Mouse (Mus musculus): ENCODE measurements around the gene Sec62. TPM values are rescaled to one million over a fixed set of nuclear protein-coding genes. Genes with fewer than 3 reads are reported as not detected.
"Not testable (repeated sequence)": the region's sequence is repeated elsewhere in the genome, so short reads cannot be mapped to it uniquely, and the experiment has no call there.

Gene Sec62
- polyA plus RNA-seq, 1 experiment from 2014 or later = 74.5 TPM

DNA sequence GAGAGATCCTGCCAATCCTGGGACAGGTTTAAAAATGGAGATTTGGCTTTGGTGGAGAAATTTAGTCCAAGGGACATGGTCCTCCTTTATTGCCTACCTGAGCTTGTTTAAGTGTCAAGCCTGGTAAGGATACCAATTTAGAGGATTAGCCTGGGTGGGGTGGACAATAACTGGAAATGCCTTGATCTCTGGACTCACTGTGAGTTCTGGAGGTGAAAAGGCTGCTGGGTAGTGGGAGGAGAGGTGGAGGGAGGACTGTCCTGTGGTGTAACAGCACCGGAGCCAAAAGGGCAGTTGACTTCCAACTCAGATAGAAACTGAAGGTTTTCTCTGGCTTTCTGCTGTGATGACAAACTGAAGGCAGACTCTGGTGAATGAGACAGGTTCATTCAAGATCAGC is 54.7 kb downstream of the Sec62 start:
- H3K27me3 ChIP-seq = no peaks in the 10 kb centered on the region
- H3K4me3 ChIP-seq = no peak overlapping the region
- H3K4me1 ChIP-seq = no peaks in the 10 kb centered on the region
- H3K9ac ChIP-seq = no peak overlapping the region
- 61% methylated on average over 1 of the region's 1 CpGs for WGBS
- H3K36me3 ChIP-seq = no peaks in the 10 kb centered on the region
- H3K9me3 ChIP-seq = no peaks in the 10 kb centered on the region
- no peak overlapping the region for H3K27ac ChIP-seq
- no peak overlapping the region for H3K4me2 ChIP-seq
- no peak for ATAC-seq (ENCODE audit: borderline replicate concordance, extremely low read depth, low FRiP score, low TSS enrichment)

DNA sequence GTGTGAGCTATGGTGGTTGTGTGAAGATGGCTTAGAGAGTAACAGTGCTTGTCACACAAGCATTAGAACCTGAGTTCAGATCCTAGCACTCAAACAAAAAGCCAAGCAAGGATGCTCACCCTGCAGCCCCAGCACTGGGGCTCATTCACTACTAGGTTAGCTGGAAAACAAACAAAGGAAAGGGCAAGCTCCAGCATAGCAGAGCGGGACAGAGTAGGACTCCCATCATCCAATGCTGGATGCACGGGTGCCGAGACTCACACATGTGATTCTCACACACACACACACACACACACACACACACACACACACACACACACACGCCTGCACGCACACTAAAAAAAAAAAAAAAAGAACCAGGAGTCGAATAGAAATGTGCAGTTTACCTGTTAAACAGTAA is 58.7 kb downstream of the Sec62 start:
- Histone ChIP-seq H3K4me3 (no peak overlapping the region), H3K4me1 (peaks cover 5% of the 10 kb centered on the region), H3K9ac (no peak overlapping the region), H3K27me3 (peaks cover 17% of the 10 kb centered on the region), H3K36me3 (no peaks in the 10 kb centered on the region), H3K27ac (no peak overlapping the region), H3K9me3 (no peaks in the 10 kb centered on the region), H3K4me2 (no peak overlapping the region)
- ATAC-seq (ENCODE audit: borderline replicate concordance, extremely low read depth, low FRiP score, low TSS enrichment) = no peak
- 69% methylated on average over 6 of the region's 6 CpGs for WGBS

DNA sequence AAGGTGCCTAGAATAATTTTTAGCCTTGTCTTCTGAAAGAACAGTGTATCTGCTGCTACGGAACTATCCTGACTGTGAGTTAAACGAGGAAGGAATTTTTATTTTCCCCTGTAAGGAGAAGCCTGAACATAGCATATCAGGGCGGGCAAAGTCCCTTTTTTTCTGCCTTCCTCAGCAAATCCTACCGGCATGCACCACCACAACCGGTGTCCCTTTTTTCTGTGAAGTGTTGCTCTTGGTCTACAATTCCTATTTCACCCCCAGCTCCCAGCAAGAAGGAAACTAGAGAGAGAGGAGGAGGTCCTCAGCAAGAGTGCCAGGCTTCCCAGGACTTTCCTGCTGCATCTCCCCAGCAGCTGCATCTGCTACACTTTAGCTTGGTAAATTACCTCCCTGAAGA is 60.9 kb downstream of the Sec62 start:
- H3K9ac ChIP-seq = no peak overlapping the region
- H3K4me1 ChIP-seq = peaks cover 5% of the 10 kb centered on the region
- WGBS = 86% methylated on average over 5 of the region's 5 CpGs
- H3K9me3 ChIP-seq = no peaks in the 10 kb centered on the region
- H3K4me2 ChIP-seq = no peak overlapping the region
- no peak overlapping the region for H3K27ac ChIP-seq
- ATAC-seq (ENCODE audit: borderline replicate concordance, extremely low read depth, low FRiP score, low TSS enrichment) = no peak
- H3K27me3 ChIP-seq = peaks cover 17% of the 10 kb centered on the region
- H3K4me3 ChIP-seq = no peak overlapping the region
- H3K36me3 ChIP-seq = no peaks in the 10 kb centered on the region

DNA sequence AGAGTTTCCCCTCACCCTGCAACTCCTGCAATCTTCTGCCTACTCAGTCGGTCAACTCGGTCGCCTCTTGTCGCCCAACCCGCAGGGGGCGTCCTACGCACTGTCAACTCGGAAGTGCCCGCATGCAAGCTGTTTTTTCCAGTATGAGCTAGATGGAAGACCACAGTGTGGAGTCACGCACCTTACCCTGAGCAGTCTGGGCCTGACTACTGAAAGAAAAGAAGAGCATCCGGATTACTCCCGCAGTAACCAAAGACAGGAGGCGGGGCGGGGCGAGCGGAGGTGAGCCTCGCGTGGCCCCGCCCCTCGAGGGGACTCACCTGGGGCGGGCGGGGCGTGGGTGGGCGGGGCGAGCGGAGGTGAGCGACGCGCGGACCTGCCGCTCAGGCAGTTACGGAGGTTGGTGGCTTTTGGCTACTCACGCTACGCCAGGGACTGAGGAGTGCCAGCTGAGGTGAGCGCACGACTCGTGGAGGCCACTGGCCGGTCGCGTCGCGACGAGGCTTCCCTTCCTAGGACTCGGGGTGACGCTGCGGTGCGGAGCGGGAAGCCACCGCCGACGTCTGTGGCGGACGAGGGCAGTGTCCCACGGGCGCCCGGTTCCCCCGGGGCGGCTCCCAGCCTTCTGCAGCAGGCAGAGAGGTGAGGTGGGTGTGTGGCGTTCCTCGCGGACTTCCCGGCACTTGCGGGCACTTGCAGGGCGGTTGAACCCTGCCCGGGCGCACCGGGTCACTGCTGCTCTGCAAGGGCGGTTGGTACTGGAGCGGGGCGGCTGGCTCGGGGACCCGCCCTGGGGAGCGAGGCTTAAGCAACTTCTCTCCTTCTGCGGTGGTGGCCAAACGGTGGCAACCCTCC is 63.2 kb downstream of the Sec62 start, which contains the start of gene Gpr160:
Gene Gpr160, plus strand, starts transcription at position 347 of the 855 bp plus-strand sequence.
- under 1% methylated on average over 69 of the region's 75 CpGs for WGBS
- Histone ChIP-seq H3K9me3 (no peaks in the 10 kb centered on the region), H3K27ac (peak within 1 kb of the TSS; percentile 44; the same call in 1 of the 2 replicates), H3K4me3 (peak within 1 kb of the TSS; percentile 63), H3K36me3 (no peaks in the 10 kb centered on the region), H3K4me1 (peaks cover 5% of the 10 kb centered on the region), H3K27me3 (peaks cover 17% of the 10 kb centered on the region), H3K4me2 (peak within 1 kb of the TSS; percentile 99), H3K9ac (peak within 1 kb of the TSS; percentile 53)
- peak; percentile 87 for ATAC-seq (ENCODE audit: borderline replicate concordance, extremely low read depth, low FRiP score, low TSS enrichment)

DNA sequence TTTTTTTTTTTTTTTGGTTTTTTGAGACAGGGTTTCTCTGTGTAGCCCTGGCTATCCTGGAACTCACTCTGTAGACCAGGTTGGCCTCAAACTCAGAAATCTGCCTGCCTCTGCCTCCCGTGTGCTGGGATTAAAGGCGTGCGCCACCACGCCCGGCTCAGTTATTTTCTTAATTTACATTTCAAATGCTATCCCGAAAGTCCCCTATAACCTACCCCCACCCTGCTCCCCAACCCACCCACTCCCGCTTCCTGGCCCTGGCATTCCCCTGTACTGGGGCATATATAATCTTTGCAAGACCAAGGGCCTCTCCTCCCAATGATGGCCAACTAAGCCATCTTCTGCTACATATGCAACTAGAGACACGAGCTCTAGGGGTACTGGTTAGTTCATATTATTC is 66.9 kb downstream of the Sec62 start:
- H3K4me3 ChIP-seq; H3K4me1 ChIP-seq; H3K27ac ChIP-seq; H3K36me3 ChIP-seq; ATAC-seq (ENCODE audit: borderline replicate concordance, extremely low read depth, low FRiP score, low TSS enrichment); H3K9ac ChIP-seq; H3K9me3 ChIP-seq; H3K4me2 ChIP-seq: not testable (repeated sequence)
- peaks cover 15% of the 10 kb centered on the region for H3K27me3 ChIP-seq
- WGBS = 87% methylated on average over 8 of the region's 8 CpGs

DNA sequence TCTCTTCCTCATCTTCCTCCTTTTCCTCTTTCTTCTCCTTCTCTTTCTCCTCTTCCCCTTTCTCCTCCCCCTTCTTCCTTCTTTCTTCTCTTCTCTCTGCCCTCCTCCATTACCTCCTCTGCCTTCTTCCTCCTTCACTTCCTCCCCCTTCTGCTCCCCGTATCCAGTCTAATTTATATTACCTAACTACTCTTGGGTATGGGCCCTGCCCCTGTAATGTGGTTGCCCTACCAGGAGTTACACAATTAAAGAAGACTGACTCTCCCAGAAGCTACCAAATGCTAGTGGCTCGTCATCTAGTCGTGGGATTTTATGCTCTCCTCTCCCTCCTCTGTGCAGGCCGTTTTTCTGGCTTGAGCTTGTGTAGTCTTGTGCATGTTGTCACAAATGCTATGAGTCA is 68.0 kb downstream of the Sec62 start:
- H3K27me3 ChIP-seq = peaks cover 4% of the 10 kb centered on the region; the same call in 1 of the 2 replicates
- no peak for ATAC-seq (ENCODE audit: borderline replicate concordance, extremely low read depth, low FRiP score, low TSS enrichment)
- 69% methylated on average over 4 of the region's 4 CpGs for WGBS
- no peak overlapping the region for H3K27ac ChIP-seq
- no peaks in the 10 kb centered on the region for H3K9me3 ChIP-seq
- no peak overlapping the region for H3K9ac ChIP-seq
- H3K4me1 ChIP-seq = peaks cover under 1% of the 10 kb centered on the region; the same call in 1 of the 2 replicates
- no peak overlapping the region for H3K4me3 ChIP-seq
- H3K36me3 ChIP-seq = no peaks in the 10 kb centered on the region
- H3K4me2 ChIP-seq = no peak overlapping the region

DNA sequence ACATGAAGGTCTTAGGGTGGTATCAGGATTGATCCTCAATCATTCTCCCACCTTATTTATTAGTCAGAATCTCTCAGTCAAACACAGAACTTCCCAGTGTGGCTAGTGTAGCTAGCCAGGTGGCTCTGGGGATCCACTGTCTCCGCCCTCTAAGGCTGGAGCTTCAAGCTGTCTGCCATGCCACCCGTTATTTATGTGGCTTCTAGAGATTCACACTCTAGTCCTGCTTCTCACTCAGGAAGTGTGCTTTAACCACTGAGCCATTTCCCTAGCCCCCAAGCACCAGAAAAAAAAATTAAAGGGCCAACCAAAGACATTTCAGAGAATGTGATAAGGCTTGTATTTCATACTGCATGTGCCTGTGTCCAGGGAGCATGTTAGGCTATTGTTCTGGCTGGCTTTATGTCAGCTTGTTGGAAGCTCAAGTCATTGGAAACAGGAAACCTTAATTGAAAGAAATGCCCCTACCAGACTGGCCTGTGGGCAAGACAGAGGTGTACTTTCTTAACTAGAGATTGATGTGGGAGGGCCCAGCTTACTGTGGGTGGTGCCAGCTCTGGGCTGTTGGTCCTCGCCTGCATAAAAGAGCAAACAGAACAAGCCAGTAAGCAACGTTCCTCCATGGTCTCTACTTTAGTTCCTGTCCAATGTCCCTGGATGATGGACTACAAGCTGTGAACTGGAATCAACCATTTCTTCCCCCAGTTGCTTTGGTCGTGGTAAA is 71.2 kb downstream of the Sec62 start:
- H3K9ac ChIP-seq = no peak overlapping the region
- no peaks in the 10 kb centered on the region for H3K27me3 ChIP-seq
- no peaks in the 10 kb centered on the region for H3K36me3 ChIP-seq
- no peak overlapping the region for H3K27ac ChIP-seq
- no peaks in the 10 kb centered on the region for H3K9me3 ChIP-seq
- 60% methylated on average over 5 of the region's 5 CpGs for WGBS
- peaks cover 4% of the 10 kb centered on the region; the same call in 1 of the 2 replicates for H3K4me1 ChIP-seq
- no peak overlapping the region for H3K4me3 ChIP-seq
- ATAC-seq (ENCODE audit: borderline replicate concordance, extremely low read depth, low FRiP score, low TSS enrichment) = no peak
- no peak overlapping the region for H3K4me2 ChIP-seq

DNA sequence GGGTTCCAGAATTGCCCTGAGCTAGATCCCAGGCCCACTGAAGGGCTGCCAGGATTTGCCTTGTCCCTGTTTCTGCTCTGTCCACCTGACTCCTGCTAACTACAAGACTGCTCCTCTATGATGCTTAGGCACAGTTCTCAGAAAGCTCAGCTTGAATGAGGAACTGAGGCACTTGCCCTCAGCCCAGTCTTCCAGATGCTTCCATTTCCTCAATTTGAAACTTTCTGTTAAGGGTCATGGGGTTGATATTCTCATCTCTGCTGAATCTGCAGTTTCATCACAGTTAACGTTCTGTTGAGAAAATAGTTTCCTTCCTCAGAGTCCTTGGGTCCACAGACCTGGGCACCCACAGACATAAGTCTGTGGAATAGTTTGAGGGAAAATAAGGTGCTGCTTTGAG is 72.0 kb downstream of the Sec62 start:
- peaks cover 4% of the 10 kb centered on the region; the same call in 1 of the 2 replicates for H3K4me1 ChIP-seq
- no peak overlapping the region for H3K9ac ChIP-seq
- WGBS = 63% methylated on average over 1 of the region's 1 CpGs
- H3K36me3 ChIP-seq = no peaks in the 10 kb centered on the region
- no peak overlapping the region for H3K4me3 ChIP-seq
- H3K9me3 ChIP-seq = no peaks in the 10 kb centered on the region
- no peak overlapping the region for H3K4me2 ChIP-seq
- no peaks in the 10 kb centered on the region for H3K27me3 ChIP-seq
- H3K27ac ChIP-seq = no peak overlapping the region
- ATAC-seq (ENCODE audit: borderline replicate concordance, extremely low read depth, low FRiP score, low TSS enrichment) = no peak

DNA sequence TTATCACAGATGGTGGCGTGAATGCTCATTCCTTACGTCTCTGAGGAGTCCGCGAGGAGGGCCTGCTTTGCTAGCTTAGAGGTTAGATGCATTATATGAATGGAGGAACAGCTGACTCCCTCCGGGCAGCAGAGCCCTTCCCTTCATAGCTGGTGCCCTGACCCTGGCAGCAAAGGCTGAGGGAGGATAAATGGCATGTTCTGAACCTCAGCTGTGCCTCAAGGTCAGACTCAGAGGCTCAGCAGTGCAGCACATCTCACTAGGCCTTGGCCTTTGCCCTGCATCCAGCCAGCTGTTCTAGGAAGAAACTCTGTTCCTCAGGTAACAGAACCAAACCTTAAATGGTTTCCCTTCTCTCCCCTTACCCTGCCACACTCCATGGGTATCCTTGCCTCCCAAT is 75.5 kb downstream of the Sec62 start:
- no peaks in the 10 kb centered on the region for H3K9me3 ChIP-seq
- H3K27me3 ChIP-seq = no peaks in the 10 kb centered on the region
- no peaks in the 10 kb centered on the region for H3K36me3 ChIP-seq
- no peak overlapping the region for H3K9ac ChIP-seq
- H3K27ac ChIP-seq = no peak overlapping the region; the same call in 1 of the 2 replicates
- ATAC-seq (ENCODE audit: borderline replicate concordance, extremely low read depth, low FRiP score, low TSS enrichment) = no peak
- peaks cover 4% of the 10 kb centered on the region; the same call in 1 of the 2 replicates for H3K4me1 ChIP-seq
- no peak overlapping the region for H3K4me3 ChIP-seq
- no peak overlapping the region for H3K4me2 ChIP-seq
- WGBS = 65% methylated on average over 5 of the region's 5 CpGs

DNA sequence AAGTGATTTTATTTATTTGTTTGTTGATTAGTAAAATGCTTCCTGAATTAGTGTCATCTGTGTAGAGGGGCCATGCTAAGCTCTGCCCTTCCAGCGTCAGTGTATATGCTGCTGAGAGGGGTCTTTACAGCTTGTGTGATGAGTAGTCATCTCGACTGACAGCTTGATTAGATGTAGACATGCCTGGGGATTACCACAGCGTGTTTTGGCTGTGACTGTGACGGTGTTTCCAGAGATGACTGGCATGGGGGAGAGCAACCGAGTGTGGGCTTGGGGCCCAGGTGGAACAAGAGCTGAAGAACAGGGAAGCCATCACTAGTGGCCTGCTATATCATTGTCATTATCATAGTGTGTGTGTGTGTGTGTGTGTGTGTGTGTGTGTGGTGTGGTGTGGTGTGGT is 76.0 kb downstream of the Sec62 start:
- no peak for ATAC-seq (ENCODE audit: borderline replicate concordance, extremely low read depth, low FRiP score, low TSS enrichment)
- no peak overlapping the region for H3K27ac ChIP-seq
- H3K4me2 ChIP-seq = no peak overlapping the region
- no peaks in the 10 kb centered on the region for H3K36me3 ChIP-seq
- no peaks in the 10 kb centered on the region for H3K9me3 ChIP-seq
- 69% methylated on average over 5 of the region's 5 CpGs for WGBS
- H3K4me1 ChIP-seq = peaks cover 4% of the 10 kb centered on the region; the same call in 1 of the 2 replicates
- no peaks in the 10 kb centered on the region for H3K27me3 ChIP-seq
- no peak overlapping the region for H3K4me3 ChIP-seq
- no peak overlapping the region for H3K9ac ChIP-seq

DNA sequence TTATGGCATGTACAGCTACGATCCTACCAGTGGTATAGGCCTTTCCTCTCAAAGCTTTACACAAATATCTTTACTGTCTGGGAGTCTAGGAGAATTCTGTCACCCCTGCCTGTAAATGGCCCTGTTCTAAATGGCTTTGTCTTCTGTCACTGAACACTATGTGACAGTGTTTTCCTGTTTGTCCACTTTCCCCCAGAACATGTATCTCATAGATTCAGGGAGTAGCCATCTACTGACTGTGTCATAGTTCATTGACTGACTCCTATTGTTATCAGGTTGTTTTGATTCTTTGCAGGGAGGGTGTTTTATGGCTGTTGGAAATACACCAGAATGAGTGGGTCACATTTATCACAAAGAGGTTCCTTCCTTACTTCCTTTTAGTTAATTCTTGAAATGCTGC is 77.3 kb downstream of the Sec62 start:
- Histone ChIP-seq H3K4me3 (no peak overlapping the region), H3K9me3 (no peaks in the 10 kb centered on the region), H3K27me3 (no peaks in the 10 kb centered on the region), H3K9ac (no peak overlapping the region), H3K4me1 (peaks cover 4% of the 10 kb centered on the region; the same call in 1 of the 2 replicates), H3K36me3 (no peaks in the 10 kb centered on the region), H3K4me2 (no peak overlapping the region), H3K27ac (no peak overlapping the region)
- no peak for ATAC-seq (ENCODE audit: borderline replicate concordance, extremely low read depth, low FRiP score, low TSS enrichment)
- WGBS = 75% methylated on average over 1 of the region's 1 CpGs
